Mouse (Mus musculus): ENCODE measurements around the gene Cstf2t. TPM values are rescaled to one million over a fixed set of nuclear protein-coding genes. Genes with fewer than 3 reads are reported as not detected.

Gene Cstf2t
- 20.7 and 22.8 TPM in 2 replicates for polyA plus RNA-seq (2015; fragmentation: Nextera tagmentation; extraction: Ambion mirVana)

DNA sequence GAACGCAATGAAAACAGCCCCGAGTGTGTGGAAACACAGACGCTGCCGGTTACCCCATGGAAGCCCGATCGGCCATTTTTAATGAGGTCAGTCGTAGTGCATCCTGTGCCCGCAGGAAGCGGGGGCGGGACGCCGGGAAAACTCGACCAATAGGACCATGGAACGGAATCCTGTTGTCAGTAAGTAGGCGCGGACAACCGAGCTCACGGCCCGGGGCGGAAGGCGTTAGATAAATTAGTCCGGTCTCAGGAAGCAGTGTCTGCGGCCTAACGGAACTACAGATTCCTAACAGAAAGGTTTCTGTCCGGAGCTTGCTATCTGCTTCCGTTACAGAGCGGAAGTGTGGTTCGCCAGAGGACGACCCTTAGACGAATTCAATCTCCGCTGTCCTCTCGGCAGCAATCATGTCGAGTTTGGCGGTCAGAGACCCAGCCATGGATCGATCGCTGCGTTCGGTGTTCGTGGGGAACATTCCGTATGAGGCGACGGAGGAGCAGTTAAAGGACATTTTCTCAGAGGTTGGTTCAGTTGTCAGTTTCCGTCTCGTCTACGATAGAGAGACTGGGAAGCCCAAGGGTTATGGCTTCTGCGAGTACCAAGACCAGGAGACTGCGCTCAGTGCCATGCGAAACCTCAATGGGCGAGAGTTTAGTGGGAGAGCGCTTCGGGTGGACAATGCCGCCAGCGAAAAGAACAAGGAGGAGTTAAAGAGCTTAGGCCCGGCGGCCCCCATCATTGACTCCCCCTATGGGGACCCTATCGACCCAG, at the start of gene Cstf2t:
TSS of gene Cstf2t (plus strand) at position 176 of the 768 bp plus-strand sequence.

Data from adrenal gland, postnatal 0 days (tissue).